Mouse (Mus musculus) testis, adult 2 months (tissue): ENCODE data around the gene Flt3. TPM values are rescaled to one million over a fixed set of nuclear protein-coding genes. Genes with fewer than 3 reads are reported as not detected.

Experiments used
- H3K27ac ChIP-seq: fragments of 200-500 bp; 2 replicates; pipeline ENCODE4 v1.5.1; 2012; ENCODE audit warnings: low read depth, low read length; ENCODE audit not compliant: control insufficient read depth, insufficient read depth
- H3K27me3 ChIP-seq: fragments of 200-500 bp; 2 replicates; pipeline ENCODE4 v1.6.1; 2012; ENCODE audit warnings: mild to moderate bottlenecking, low read length, moderate library complexity; ENCODE audit not compliant: control insufficient read depth, insufficient read depth
- H3K36me3 ChIP-seq: fragments of 200-500 bp; 2 replicates; pipeline ENCODE4 v1.6.1; 2012; ENCODE audit warnings: mild to moderate bottlenecking, low read length; ENCODE audit not compliant: control insufficient read depth, insufficient read depth
- H3K4me1 ChIP-seq: fragments of 200-500 bp; 2 replicates; pipeline ENCODE4 v1.6.1; 2012; ENCODE audit warnings: low read length; ENCODE audit not compliant: control insufficient read depth, insufficient read depth
- H3K4me3 ChIP-seq: fragments of 200-500 bp; 2 replicates; pipeline ENCODE4 v1.5.1; 2012; ENCODE audit warnings: low read depth, mild to moderate bottlenecking, low read length, moderate library complexity, mixed read lengths; ENCODE audit not compliant: control insufficient read depth
- CTCF ChIP-seq: fragments of 200-500 bp; IDR thresholded peaks from 2 replicates; pipeline ENCODE4 v1.5.1; 2012; ENCODE audit warnings: low read depth, mild to moderate bottlenecking, inconsistent platforms, low read length, moderate library complexity; ENCODE audit not compliant: control insufficient read depth, insufficient read depth, insufficient replicate concordance
- POLR2A ChIP-seq: fragments of 200-500 bp; IDR thresholded peaks from 2 replicates; pipeline ENCODE4 v1.6.1; 2012; ENCODE audit warnings: low read depth, mild to moderate bottlenecking, inconsistent platforms, low read length, moderate library complexity; ENCODE audit not compliant: control insufficient read depth
- polyA plus RNA-seq: library from polyadenylated mRNA; depleted of rRNA; stranded (reverse); fragments of >200 nt; gene quantifications from 2 replicates; pipeline ENCODE4 v1.2.3, GENCODE M21; 2012

The Flt3 gene
- polyA plus RNA-seq, 1 experiment, result 1.0 TPM

DNA sequence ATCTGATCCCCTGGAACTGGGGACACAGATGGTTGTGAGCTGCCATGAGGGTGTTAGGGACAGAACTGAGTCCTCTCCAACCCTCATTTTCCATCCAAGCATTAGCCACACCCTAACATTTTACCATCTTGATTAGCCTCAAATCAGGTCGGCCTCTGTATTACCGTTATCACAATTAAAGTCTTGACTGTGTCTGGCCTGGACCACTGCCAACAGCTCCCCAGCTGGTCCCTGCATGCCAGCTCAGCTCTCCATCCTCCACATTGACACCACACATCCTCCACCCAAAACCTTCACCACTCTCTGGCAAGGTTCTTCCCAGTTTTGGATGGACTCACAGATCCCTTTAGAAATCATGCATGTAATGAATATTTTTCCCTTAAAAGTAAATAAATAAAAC, 9.5 kb downstream of the Flt3 start:
- Histone ChIP-seq H3K4me1 (no peaks in the 10 kb centered on the region), H3K36me3 (no peaks in the 10 kb centered on the region), H3K4me3 (no peak overlapping the region), H3K27me3 (no peaks in the 10 kb centered on the region), H3K27ac (no peak overlapping the region)
- TF ChIP-seq POLR2A (no peak), CTCF (no peak)

DNA sequence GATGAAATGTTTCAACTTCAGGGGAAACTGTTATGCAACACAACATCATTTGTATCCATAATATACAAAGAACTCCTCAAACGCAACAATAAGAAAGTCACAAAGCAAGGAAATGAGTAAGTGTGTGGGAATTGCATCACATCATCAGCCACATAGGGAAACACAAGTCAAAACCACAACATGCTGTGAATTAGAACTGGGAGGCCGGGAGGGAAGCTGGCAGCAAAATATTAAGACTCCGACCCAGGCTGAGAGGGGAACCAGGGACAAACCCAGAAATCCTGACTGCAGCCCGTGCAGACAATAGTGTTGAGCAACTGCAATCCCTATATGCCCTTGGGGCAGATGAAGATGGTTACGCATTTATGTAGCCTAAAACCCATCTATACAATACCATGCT, 11.2 kb downstream of the Flt3 start:
- no peak overlapping the region for H3K4me3 ChIP-seq
- TF ChIP-seq CTCF (no peak), POLR2A (no peak)
- H3K27me3 ChIP-seq, result no peaks in the 10 kb centered on the region
- H3K4me1 ChIP-seq, result no peaks in the 10 kb centered on the region
- H3K36me3 ChIP-seq, result no peaks in the 10 kb centered on the region
- H3K27ac ChIP-seq, result no peak overlapping the region

DNA sequence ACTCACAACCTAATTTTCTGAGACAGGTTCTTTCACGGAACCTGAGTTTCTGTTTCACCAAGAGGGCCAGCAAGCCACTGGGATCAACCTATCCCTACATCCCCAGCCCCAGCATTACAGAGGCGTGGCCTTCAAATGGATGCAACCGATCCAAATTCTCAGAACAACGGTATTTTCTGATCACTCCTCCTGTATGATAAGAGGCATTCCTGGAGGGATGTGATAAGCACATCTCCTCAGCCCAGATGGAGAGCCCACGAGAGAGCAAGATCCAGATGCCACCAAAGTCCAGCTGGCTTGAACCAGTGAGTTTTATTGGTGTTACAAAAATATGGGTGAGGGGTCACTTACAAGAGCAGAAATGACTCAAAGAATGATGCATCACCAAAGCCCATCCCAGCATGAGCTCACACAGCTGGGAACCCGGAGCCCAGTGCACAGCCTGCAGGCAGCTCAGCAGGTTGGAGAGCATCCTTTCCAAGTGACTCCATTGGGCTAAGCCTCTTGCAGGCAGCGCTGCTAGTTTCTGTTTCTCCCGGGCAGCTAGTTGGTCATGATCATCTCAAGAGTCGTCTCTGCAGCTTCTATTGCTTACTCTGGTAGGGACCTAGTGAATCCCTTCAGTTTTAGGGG, 11.8 kb downstream of the Flt3 start:
- no peak overlapping the region for H3K4me3 ChIP-seq
- H3K4me1 ChIP-seq, result no peaks in the 10 kb centered on the region
- no peaks in the 10 kb centered on the region for H3K27me3 ChIP-seq
- TF ChIP-seq POLR2A (no peak), CTCF (no peak)
- H3K36me3 ChIP-seq, result no peaks in the 10 kb centered on the region
- H3K27ac ChIP-seq, result no peak overlapping the region

DNA sequence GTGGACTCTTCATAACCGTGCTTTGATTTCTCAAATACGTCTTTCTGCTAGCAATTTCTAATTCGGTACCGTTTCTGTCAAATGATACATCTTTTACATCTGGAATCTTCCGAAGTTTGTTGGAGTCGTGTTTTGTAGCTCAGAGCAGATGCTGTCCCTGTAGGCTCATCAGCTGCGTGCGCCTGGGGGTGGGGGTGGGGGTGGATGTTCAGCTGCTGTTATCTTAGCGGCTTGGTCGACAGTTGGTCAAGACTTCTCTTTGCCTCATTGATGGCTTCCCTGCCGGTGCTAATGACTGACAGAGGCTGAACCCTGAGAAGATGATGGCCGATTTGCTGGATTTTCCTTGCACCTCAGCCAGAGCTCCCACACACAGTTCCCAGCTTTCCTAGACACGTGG, 13.4 kb downstream of the Flt3 start:
- H3K36me3 ChIP-seq, result no peaks in the 10 kb centered on the region
- no peak for TF ChIP-seq CTCF

DNA sequence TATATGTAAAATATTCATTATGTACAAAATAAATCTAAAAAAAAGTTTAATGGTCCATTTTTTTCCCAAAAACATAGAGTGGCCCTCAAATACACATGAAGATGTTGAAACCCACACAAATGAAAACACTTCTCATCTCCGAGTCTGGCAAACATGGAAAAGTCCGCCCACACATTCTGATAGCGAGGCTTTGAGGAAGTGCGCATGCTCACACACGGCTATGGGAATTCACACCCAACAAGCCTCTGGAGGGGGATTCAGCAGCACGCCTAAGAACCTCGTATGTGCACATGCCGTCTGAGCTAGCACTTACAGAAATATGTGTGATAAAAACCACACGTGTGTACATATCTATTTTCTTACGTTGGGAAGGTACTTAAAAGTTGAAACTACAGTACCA, 18.9 kb downstream of the Flt3 start:
- TF ChIP-seq CTCF (no peak), POLR2A (no peak)
- H3K4me1 ChIP-seq, result no peaks in the 10 kb centered on the region
- no peak overlapping the region for H3K27ac ChIP-seq
- H3K27me3 ChIP-seq, result no peaks in the 10 kb centered on the region
- H3K36me3 ChIP-seq, result no peaks in the 10 kb centered on the region
- no peak overlapping the region for H3K4me3 ChIP-seq

More for the DNA sequence above, 13.4 kb downstream of the Flt3 start:
- Histone ChIP-seq H3K27ac (no peak overlapping the region), H3K4me3 (no peak overlapping the region), H3K27me3 (no peaks in the 10 kb centered on the region), H3K4me1 (no peaks in the 10 kb centered on the region)

DNA sequence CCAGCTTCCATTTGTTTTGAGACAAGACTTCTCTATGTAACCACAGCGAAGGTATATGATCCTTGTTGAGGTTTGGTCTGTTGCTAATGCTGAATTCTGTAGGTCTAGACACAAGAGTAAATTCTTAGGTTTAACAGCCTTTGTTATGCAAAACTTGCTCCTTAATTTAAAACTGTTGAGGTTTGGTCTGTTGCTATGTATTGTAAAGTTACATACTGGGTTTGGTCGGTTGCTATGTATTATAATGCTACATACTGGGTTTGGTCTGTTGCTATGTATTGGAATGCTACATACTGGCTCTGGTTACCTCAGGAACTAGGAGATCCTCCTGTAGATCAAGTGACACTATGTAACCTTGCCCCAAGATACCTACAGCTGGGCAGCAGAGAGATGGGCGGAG, 20.8 kb downstream of the Flt3 start:
- H3K27ac ChIP-seq, result no peak overlapping the region

DNA sequence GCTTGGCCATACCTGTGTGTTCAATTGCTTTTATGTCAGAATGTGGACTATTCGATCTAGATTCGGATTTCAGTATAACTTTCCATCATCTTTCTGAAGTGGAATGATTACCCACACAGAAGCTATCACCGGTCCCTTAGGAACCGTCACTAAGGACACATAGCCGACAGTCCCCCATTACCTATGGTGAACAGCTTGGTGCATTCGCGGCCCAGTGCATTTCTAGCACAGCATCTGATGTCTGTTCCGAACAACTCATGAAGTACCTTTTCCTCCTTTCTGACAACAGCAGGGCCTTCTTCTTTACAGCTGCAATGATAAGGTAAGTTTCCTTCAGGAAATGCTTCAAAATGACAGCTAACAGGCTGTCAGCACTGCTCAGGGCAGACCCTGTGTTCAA, 30.0 kb downstream of the Flt3 start:
- TF ChIP-seq POLR2A (no peak), CTCF (no peak)
- Histone ChIP-seq H3K4me3 (no peak overlapping the region), H3K27ac (no peak overlapping the region), H3K4me1 (no peaks in the 10 kb centered on the region), H3K27me3 (no peaks in the 10 kb centered on the region), H3K36me3 (no peaks in the 10 kb centered on the region)

More for the DNA sequence above, 20.8 kb downstream of the Flt3 start:
- TF ChIP-seq CTCF, result no peak
- TF ChIP-seq POLR2A, result no peak
- no peaks in the 10 kb centered on the region for H3K27me3 ChIP-seq
- H3K4me1 ChIP-seq, result no peaks in the 10 kb centered on the region
- no peak overlapping the region for H3K4me3 ChIP-seq
- no peaks in the 10 kb centered on the region for H3K36me3 ChIP-seq

DNA sequence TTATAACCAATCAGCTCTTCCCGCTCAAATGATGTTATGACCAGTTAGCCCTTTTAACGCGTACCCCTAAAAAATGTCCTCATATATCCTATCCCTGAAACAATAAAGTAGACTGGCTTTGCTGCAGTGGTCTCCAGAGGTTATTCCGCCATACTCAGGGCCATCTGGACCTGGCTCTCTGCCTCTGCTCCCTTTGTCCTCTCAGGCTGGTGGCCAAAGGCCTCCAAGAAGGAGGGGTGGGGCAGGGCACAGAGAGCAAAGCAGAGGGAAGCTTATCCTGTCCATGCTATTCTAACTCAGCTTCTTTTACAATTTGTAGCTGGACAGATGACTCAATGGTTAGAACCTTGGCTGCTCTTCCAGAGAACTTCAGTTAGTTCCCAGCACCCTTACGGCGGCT, 32.1 kb downstream of the Flt3 start:
- Histone ChIP-seq H3K27me3 (no peaks in the 10 kb centered on the region), H3K27ac (no peak overlapping the region), H3K36me3 (no peaks in the 10 kb centered on the region), H3K4me1 (no peaks in the 10 kb centered on the region), H3K4me3 (no peak overlapping the region)
- TF ChIP-seq CTCF, result no peak
- no peak for TF ChIP-seq POLR2A
